Mouse (Mus musculus) kidney, adult 8-10 months (tissue): ENCODE data around the gene Kdelr2.

ENCODE experiments used
- DNase-seq, 2 experiments: peaks; one replicate each; pipeline ENCODE4 v3.0.0; 2022

Kdelr2 gene

DNA sequence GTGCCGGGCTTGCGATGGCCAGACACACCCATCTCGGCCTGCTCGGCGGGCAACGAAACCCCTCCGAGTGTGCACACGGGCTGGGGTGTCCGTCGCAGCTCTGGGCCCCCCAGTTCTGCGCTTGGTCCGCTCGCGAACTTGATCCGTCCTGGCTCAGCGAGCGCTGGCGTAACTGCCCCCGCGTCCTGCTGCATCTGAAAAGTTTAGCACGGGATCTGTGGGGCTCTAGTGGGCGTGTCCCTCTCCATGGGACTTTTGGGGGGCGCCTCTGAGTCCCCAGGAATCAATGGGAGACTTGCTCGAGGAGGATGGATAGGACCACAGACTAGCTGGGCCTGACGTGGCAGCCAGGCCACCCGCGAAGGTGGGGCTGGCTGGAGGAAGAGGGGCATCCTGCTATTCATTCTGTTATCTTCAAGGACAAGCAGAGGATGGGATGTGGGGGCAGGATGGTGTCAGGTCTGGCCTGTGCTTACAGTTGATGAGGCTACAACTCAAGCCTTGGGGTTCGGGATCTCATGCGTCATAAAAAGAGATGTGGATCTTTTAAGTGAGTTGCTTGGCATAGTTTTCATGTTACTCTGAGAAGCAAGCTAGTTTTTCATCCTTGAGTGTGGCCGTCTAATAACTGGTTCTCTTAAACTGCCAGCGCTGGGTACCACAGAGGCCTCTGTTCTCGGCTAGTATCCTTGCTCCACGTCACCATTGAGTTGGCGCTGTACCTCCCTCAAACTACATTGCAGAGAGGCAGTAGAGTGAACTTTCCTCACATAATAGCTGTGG lies 701 bp downstream of the Kdelr2 start:
- peak in 1 of 2 experiments; percentile 17 for DNase-seq

DNA sequence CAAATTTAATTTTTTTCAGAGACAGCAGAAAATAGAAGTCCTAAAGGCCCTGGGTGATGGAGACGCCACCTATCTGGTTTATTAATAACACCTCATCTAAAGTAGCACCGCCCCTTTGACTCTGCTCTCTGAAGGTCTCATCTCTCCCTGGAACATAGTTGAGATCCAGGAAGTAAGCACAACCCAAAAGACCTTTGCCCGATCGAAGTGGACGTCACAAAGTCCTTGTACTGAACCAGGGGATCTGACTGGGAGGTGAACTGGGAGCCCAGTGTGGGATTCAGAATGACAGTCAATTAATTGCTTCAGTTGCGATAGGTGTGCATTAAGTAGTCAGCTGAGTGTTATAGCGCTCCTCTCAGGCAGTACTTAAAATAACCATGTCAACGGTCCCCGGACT lies 1.6 kb downstream of the Kdelr2 start:
- DNase-seq: peak; percentile 81 to 82

DNA sequence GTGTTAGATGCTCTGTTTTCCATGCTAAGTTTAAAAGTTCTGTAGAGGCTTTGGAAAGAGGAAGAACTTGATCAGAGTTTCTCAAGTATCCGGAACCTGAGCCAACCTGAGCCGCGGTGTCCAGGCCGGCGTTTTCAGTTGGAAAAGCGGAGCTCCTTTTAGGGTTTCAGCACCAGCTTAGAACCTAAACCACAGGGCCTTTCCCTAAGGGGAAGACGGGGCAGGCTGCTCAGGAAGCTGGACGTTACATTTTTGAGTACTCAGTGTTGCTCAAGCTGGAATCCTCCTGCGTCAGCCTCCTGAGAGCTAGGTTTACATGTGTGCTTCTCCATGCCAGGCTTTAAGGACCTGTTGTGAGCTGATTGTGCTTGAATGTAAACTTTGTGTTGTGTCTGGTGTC lies 2.9 kb downstream of the Kdelr2 start:
- DNase-seq: no peak

DNA sequence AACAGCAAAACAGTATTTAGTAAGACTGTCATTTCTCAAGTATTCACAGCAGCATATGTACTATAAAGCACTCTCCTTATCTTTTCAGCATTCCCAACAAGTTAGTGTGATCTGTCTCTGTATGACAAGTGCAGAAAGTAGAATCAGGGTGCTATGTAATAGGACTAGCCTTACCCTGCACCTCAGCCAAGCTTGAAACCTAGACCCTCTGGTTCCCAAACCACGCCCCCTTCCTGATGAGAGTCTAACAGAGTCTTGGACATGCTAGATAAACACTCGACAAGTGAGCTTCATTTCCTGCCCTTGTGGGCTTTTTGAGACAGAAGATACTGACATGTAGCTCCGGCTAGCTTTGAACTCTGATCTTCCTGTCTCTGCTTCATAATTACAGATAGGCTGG lies 5.6 kb downstream of the Kdelr2 start:
- no peak for DNase-seq

DNA sequence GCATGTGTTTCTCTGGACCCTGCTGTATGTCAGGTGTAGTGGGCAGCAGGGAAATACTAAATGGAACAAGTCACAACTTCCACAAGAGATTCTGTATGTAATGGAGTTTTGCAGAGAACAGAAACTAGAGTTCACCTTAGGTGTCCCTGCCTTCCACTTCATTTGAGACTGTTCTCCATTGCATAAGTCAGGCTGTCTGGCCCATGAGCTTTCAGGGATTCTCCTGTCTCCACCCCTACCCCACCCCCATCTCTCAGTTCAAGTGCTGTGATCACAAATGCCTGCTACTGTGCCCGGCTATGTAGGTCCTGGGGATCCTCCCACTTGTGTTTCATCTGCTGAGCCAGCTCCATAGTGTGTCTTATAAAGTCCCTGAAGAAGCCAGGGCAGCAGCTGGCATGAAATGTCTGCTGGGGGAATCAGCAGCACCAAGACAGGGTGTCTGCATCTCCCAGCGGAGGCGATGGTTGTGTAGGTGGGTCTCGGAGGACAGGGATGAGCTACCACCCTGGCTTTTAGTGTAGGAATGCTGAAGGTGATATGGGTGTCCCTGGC lies 7.3 kb downstream of the Kdelr2 start:
- no peak for DNase-seq

DNA sequence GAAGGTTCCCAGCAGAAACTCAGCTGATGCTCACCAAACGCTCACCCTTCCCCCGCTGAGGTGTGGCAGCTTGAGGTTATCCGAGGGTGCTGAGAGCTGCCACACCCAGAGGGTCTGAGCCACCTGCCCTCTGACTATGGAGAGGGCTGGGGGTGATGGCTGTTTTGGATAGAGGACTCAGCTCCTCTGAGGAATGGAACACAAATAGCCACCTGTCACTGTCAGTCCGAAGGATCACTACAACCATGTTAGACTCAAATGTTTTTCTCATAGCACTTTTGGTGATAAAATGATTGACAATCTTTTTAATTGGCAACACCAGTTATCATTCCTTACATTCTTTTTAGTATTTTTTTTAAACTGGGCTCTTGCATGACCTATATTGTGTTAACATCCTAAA lies 17.8 kb downstream of the Kdelr2 start:
- no peak for DNase-seq

DNA sequence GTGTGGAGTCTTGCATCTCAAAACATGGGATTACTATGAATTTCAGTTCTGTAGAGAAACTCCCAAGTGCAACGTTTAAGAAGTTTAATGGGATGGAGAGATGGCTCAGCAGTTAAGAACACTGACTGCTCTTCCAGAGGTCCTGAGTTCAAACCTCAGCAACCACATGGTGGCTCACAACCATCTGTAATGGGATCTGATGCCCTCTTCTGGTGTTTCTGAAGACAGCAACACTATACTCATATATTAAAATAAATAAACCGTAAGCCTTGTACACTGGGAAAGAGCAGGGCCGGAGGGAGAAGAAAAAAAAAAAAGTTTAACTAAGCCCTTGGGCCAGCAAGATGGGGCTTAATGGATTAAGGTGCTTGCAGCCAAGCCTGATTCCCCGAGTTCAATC lies 19.4 kb downstream of the Kdelr2 start:
- no peak for DNase-seq

DNA sequence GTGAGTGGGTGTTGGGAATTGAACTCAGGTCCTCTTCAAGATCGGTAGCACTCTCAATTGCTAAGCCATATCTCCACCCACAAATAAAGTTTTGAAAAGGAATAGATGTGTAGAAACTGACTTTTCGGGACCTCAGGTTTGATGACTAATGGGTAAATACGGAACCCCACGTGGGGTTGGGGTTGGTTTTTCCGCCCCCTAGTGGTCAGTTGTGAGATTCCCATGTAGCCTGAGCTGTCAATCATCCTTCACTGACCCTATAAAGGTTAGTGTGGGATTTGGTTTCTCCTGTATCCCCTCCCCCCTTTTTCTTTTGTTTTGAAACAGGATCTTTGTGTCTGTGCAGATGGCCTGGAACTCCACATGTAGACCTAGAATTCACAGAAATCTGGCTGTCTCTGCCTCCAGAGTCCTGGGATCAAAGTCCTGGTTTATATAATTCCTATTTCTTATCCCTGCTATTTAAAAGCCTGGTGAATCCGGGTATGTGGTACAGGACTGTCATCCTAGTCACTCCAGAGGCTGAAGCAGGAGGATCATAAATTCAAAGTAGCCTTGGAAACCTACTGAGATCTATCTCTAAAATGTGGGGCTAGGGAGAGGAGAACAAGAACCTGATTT lies 20.4 kb downstream of the Kdelr2 start:
- peak; percentile 39 to 64 for DNase-seq

DNA sequence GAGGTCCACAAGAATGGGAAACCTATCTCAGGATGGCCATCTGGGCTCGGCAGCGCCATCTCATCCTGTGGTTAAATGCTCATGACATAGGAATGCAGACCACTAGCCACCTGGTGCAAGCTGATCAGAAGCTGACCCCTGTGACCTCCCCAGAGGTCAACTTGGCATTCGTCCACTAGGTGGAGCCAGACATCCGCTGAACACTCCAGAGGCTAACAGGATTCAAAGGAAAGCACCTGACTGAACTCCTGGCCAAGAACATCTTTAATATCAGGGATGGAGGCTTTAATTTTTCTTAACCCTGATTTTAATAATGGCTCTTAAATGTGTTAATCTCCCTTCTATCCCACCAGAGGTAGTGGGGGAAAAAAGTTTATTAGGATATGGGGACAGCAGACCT lies 30.8 kb downstream of the Kdelr2 start:
- DNase-seq: peak; percentile 49 to 80

DNA sequence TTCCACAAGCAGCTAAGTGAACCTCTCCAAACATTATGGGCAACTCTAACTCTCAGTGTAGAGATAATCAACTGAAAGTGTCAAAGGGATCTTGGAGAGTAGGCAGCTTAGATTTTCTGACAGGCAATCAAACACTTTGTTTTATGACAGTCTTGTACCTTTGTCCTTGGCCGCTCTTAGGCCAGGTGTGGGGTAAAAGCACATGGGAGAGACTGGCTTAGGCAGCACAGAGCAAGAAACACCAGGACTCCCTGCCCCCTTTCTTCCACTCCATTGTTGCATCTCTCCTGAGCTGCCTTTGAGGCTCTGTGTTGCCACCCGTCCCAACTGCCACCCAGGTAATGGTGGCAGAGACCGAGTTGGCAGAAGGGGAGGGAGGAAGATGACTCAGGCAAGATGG lies 37.7 kb downstream of the Kdelr2 start:
- no peak for DNase-seq

DNA sequence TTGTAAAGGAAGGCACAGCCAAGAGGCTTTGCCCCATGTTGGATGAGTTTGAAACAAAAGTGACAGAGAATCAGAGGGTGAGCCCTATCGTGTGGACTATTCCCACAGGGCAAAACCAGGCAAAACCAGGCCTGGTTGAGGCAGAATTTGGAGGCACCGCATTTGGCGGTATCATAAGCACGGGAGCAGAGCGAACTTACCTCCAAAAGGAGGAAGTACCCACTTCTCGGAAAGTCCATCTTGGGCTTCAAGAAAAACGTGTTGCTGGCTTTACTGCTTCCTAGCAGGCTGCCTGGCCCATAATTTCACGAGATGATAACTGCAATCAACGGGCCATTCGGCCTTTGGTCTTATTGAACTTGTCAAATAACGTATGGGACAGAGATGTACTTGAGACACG lies 38.1 kb downstream of the Kdelr2 start:
- no peak for DNase-seq

DNA sequence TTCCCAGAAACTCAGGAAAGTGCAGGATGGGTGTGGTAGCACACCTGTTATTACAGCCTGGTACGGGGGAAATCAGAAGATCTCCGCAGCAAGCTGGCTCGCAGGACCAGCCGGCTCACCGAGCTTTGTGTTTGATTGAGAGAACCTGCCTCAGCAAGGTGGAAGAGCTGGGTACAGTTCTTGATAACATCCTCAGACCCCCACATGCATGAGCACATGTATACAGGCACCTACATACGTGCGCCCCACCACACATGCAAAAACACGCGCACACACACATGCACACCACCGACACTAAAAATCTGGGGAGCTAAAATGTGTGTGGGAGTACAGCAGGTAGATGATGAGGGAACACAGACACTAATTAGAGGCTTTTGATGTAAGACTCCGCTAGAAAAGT lies 60.0 kb downstream of the Kdelr2 start:
- DNase-seq: no peak

DNA sequence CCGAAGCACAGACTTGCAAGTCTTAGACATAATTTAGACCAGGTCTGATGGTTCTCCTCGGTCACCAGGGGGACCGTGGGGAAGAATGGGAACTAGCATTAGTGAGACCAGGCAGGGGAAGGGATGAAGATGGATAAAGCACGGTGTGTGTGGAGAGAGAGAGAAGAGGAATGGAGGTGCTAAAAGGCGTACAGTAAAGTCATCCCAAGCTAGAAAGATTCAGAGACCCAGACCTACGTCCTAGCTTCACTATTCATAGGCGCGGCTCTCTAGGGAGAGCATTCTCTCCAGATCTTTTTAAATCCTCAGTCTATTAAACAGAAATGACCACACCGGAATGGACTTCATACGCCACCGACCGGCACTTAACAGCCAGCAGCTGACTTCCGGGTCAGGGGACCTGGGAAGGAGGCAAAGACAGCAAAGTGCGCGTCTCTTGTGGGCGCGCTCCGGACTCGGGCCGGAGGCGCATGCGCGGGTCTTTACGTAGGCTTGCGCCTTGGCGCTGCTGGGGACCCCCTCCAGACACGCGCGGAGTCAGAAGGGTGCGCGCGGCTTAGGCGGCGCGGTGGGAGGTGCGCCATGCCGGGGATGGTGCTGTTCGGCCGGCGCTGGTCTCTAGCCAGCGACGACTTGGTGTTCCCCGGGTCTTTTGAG lies 60.6 kb downstream of the Kdelr2 start, which contains the start of gene Daglb:
Daglb (plus strand) TSS at position 485 of the 657 bp plus-strand sequence.
- peak; percentile 84 to 86 for DNase-seq

DNA sequence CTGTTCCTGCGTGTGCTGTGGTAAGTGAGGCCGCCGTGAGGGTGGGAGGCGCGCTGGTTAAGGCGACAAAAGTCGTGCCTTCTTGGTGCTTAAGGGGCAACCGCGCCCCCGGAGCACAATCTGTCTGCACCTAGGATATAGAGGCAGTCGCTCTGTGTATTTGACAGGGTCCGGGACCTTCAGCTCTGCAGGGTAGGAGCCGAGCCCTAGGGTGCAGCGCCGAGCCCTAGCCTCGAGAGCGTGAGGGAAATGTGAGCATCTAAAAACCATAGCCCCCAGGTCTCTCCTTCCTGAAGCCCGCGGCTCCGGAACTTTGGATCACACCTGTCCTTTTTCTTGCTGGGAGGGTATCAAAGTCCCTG lies 61.1 kb downstream of the Kdelr2 start:
- no peak for DNase-seq

DNA sequence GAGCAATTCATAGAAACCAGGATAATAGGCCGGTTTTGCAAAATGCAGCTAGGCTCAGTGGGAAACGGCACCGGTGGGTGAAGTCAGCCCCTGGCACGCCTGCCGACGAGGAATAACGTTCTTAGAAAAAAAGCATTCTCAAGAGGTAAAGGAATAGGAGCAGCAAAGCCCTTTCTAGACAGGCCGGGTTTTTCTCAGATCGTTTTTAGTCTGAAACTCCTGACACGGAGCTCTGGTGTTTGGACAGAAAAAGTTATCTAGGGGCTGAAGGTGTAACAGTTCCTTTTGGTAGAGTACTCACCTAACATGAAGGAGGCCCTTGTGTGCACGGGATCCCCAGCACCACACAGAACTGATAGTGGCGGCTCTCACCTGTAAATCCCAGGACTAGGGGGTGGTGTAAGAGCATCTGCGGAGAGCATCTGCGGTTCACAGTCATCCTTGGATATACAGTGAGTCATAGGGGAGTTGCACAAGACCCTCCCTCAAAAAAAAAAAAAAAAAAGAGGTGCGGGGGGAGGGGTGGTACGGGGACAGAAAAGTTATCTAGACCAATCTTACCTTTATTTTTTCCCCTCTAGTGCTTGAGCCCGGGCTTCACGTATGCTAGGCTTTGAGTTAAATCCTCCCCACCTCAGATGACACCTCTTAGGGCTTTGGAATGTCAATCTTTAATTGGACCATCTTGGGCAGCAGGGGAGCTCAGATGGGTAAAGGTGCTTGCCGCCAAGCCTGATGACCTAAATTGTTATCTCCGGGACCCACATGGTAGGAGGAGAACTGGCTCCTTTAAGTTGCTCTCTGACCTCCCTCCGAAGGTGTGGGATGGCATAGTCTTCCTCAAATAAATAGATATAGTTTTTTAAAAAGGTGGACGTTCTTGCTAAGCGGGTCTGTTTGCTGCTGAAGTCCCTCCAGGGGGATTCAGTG lies 61.8 kb downstream of the Kdelr2 start:
- no peak for DNase-seq

DNA sequence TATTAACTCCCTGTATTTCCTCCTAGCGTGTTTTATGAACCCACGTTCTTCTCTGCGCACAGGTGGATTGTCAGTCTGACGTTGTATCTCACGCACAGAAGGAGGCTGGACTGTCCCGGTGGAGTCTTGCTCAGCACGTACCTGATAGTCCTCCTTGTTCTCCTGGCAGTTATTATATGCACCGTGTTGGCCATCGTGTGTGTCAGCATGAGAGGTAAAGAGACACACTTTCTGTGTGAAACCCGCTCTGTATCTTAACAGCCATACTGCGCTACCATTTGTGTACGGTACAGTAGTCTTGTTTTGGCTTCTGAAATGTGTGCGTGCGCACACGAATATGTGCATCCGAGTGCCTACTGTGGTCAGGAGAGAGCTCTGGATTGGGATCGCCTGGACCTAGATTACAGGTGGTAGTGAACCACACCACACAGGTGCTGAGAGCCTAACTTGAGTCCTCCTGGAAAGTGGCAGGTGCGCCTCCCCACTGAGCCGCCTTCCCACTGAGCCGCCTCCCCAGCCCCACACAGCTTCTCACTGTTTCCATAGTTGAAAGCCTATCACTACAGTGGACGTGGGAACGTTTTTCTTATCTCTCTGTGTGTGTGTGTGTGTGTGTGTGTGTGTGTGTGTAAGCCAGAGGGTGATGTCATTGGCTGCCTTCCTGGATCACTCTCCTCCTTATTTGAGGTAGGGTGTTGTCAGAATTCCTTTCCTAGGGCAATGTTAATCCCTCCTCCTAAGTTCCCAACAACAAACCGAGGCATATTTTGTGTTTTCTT lies 63.4 kb downstream of the Kdelr2 start:
- DNase-seq: no peak

DNA sequence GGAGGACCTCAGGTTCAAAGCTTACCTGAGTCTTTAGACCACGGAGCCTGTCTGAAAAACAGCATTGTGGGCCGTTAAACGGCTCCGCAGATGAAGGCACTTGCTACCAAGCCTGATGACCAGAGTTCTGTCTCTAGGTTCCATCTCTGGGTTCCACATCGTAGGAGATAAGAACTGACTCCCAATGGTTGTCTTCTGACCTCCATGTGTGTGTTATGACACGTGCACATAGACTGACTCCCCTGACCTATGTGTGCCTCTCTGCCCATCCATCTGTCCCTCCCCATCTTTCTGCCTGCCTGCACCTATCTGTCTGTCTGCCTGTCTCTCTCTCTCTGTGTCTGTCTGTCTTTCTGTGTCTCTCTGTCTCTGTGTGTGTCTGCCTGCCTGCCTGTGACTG lies 64.3 kb downstream of the Kdelr2 start:
- DNase-seq: no peak

DNA sequence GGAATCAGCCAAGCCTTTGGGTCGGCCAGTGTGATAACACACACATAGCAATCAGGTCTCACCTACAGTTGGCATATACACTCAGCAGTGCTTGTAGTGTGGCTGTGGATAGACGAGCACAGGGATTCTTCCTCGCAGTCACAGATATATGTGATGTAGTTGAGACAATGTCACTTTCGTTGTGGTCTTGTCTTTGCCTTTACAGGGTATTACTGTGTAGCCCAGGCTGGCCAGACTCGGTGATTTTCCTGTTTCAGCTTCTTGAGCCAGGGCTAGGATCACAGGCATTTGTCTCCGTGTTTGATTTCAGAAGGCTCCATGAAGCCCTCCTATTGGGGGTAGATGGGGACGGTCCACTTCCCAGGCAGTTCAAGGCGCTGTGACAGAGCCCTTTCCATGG lies 66.0 kb downstream of the Kdelr2 start:
- no peak for DNase-seq

DNA sequence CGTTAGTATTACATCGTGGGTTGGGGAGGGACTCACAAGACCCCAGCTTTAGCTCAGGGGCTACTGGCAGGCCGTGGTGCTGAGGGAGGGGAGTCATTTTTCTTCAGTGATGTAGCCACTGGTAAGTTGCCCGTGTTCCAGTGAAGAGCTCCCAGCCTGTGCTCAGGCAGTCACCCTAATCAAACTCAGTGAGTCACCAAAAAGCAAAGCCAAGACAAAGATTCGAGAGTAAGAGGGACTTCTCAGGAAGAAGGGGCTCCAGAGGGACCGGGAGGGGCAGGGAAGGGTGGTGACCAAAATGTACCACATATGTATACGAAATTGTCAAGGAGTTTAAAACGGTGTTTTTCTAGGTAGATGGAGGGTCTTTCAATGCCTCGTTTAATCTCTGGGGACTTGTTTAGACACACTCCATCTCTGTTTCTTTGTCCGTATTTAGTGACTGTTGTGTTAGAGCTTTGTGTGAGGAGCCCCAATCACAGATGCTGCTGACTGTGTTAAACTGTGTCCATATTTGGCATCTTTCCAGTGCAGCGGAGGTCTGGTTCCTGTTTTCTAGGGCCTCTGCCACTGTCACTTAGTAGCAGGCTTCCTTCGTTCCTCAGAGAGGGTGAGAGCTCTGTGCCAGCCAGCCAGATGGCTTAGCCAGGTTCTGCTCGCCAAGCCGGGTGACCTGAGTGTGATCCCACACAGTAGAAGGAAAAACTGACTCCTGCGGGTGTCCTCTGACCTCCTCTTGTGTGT lies 67.0 kb downstream of the Kdelr2 start:
- no peak for DNase-seq

DNA sequence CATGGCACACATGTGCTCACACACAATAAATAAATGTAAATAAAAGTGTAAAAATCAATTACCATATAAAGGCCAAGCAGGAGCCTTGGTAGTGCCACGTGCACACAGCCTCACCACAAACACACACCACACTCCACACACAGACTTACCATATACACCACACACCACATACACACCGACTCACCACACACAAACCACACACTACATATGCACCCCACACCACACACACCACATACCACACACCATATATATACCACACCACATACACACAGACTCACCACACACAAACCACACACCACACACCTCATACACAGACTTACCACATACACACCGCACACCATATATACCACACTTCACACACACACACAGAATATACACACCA lies 67.5 kb downstream of the Kdelr2 start:
- DNase-seq: no peak
